Mouse (Mus musculus) limb, embryonic 12.5 days (tissue): Measurements from ENCODE around the gene Glrp1. TPM values are rescaled to one million over a fixed set of nuclear protein-coding genes. Genes with fewer than 3 reads are reported as not detected.

Experiments
- ATAC-seq: fragments of 200-750 bp; cut with Nextera tagmentation; 2 replicates; pipeline ENCODE4 v1.8.0; 2017; ENCODE audit warnings: low read depth, moderate TSS enrichment; ENCODE audit not compliant: insufficient number of reproducible peaks, insufficient read depth, low FRiP score, low TSS enrichment
- H3K27ac ChIP-seq: fragments of 300-500 bp; sonication (generic); 2 replicates; pipeline ENCODE4 v1.5.1; 2016; ENCODE audit warnings: mild to moderate bottlenecking, moderate library complexity
- H3K27me3 ChIP-seq: fragments of 300-500 bp; sonication (generic); 2 replicates; pipeline ENCODE4 v1.6.1; 2016; ENCODE audit warnings: mild to moderate bottlenecking, moderate library complexity
- H3K36me3 ChIP-seq: fragments of 300-500 bp; sonication (generic); 2 replicates; pipeline ENCODE4 v1.6.1; 2016; ENCODE audit warnings: mild to moderate bottlenecking, moderate library complexity
- H3K4me1 ChIP-seq: fragments of 300-500 bp; sonication (generic); replicated peaks from 2 replicates; pipeline ENCODE4 v1.6.1; 2016
- H3K4me2 ChIP-seq: fragments of 300-500 bp; sonication (generic); 2 replicates; pipeline ENCODE4 v1.6.1; 2016; ENCODE audit warnings: mild to moderate bottlenecking, moderate library complexity
- H3K4me3 ChIP-seq: fragments of 300-500 bp; sonication (generic); replicated peaks from 2 replicates; pipeline ENCODE4 v1.5.1; 2016; ENCODE audit warnings: mild to moderate bottlenecking
- H3K9ac ChIP-seq: fragments of 300-500 bp; sonication (generic); replicated peaks from 2 replicates; pipeline ENCODE4 v1.6.1; 2016; ENCODE audit warnings: mild to moderate bottlenecking, moderate library complexity
- H3K9me3 ChIP-seq: fragments of 300-500 bp; sonication (generic); 2 replicates; pipeline ENCODE4 v1.6.1; 2016; ENCODE audit warnings: mild to moderate bottlenecking, moderate library complexity
- WGBS: fragments of 180-500 bp; shearing (Covaris S2); methylation state at CpG from one replicate; pipeline ENCODE4 v1.1.7; 2016; 5-methylcytosine and 5-hydroxymethylcytosine counted together
- polyA plus RNA-seq: library from polyadenylated mRNA; unstranded; fragments of >200 nt; fragmentation: Nextera tagmentation; extraction: Ambion mirVana; gene quantifications from 2 replicates; pipeline ENCODE4 v1.2.1, GENCODE M21; 2016

Gene Glrp1
- polyA plus RNA-seq, 1 experiment from 2014 or later: not detected

DNA sequence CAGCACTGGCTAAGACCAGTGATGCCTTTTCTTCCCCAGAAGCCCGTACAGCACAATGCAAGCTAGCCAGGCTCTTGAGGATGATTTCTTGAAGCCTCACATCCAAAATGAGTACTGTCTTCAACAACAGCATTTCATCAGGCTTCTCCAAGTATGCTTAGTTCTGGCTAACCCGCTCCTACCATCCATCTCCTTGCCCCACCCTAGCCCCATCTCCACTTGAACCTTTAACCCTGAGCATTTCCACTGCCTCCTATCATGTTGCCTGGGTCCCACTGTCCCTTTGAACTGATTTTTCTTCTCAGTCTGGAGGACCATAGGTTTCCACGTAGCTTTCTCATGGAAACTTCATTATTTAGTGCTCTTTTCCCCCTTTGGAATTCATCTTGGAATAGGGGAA is 17.5 kb downstream of the Glrp1 start:
- no peak for ATAC-seq
- no peak overlapping the region for H3K4me2 ChIP-seq
- 84% methylated on average over 3 of the region's 3 CpGs for WGBS
- H3K9me3 ChIP-seq: no peaks in the 10 kb centered on the region
- H3K27me3 ChIP-seq: no peaks in the 10 kb centered on the region; the same call in 1 of the 2 replicates
- peak overlapping the region; percentile 68; the same call in 1 of the 2 replicates for H3K27ac ChIP-seq
- no peak overlapping the region for H3K4me3 ChIP-seq
- H3K4me1 ChIP-seq: peaks cover 38% of the 10 kb centered on the region
- H3K9ac ChIP-seq: no peak overlapping the region
- H3K36me3 ChIP-seq: no peaks in the 10 kb centered on the region

- peak overlapping the region; percentile 21; the same call in 1 of the 2 replicates for H3K4me2 ChIP-seq
- no peaks in the 10 kb centered on the region for H3K36me3 ChIP-seq
Observed at GRCm38 (mm10) chr1:88491617-88492378, 18.1 kb downstream of the Glrp1 start.

GRCm38 (mm10) chr1:88490164-88490563 is 19.7 kb downstream of the Glrp1 start:
- Histone ChIP-seq H3K9ac (no peak overlapping the region), H3K4me2 (no peak overlapping the region), H3K4me3 (no peak overlapping the region), H3K9me3 (no peaks in the 10 kb centered on the region), H3K4me1 (peaks cover 46% of the 10 kb centered on the region), H3K36me3 (no peaks in the 10 kb centered on the region), H3K27me3 (no peaks in the 10 kb centered on the region), H3K27ac (no peak overlapping the region)
- 77% methylated on average over 10 of the region's 10 CpGs for WGBS
- ATAC-seq: 0 out of 2 replicates have a peak, but pooled peaks have one; percentile 9

More at GRCm38 (mm10) chr1:88491617-88492378, 18.1 kb downstream of the Glrp1 start:
- H3K9ac ChIP-seq: no peak overlapping the region
- peaks cover 38% of the 10 kb centered on the region for H3K4me1 ChIP-seq
- H3K9me3 ChIP-seq: no peaks in the 10 kb centered on the region
- 40% methylated on average over 17 of the region's 17 CpGs for WGBS
- H3K27me3 ChIP-seq: no peaks in the 10 kb centered on the region; the same call in 1 of the 2 replicates
- H3K27ac ChIP-seq: peak overlapping the region; percentile 68
- no peak overlapping the region for H3K4me3 ChIP-seq
- ATAC-seq: no peak

GRCm38 (mm10) chr1:88488957-88489356 is 20.9 kb downstream of the Glrp1 start:
- Histone ChIP-seq H3K27ac (no peak overlapping the region; the same call in 1 of the 2 replicates), H3K27me3 (no peaks in the 10 kb centered on the region), H3K36me3 (no peaks in the 10 kb centered on the region), H3K4me1 (peaks cover 46% of the 10 kb centered on the region), H3K9ac (no peak overlapping the region), H3K4me2 (no peak overlapping the region), H3K4me3 (no peak overlapping the region), H3K9me3 (no peaks in the 10 kb centered on the region)
- no peak for ATAC-seq
- WGBS: 72% methylated on average over 4 of the region's 4 CpGs

DNA sequence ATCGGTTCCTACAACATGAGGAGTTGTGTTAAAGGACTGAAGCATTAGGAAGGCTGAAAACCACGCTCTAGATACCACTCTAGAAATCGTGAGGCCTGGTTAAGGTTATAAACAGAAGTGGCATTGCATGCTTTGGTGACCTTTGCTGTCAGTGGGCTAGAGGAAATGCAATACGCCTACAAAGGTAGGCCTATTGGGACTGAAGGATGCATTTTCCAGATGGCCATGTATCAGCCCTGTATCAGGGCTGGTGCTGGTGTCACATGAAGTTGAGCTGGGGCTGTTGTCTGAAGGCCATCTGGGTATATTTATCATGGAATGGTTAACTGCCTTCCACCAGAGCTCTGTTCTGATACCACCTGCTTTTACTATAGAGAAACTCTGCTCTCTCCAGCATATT is 23.5 kb downstream of the Glrp1 start:
- Histone ChIP-seq H3K4me2 (no peak overlapping the region), H3K27me3 (0 out of 2 replicates have a peak, but pooled peaks cover 3% of the 10 kb centered on the region), H3K4me1 (peaks cover 32% of the 10 kb centered on the region), H3K9me3 (no peaks in the 10 kb centered on the region), H3K4me3 (no peak overlapping the region), H3K27ac (peak overlapping the region; percentile 75), H3K9ac (no peak overlapping the region), H3K36me3 (no peaks in the 10 kb centered on the region)
- 41% methylated on average over 4 of the region's 4 CpGs for WGBS
- ATAC-seq: 0 out of 2 replicates have a peak, but pooled peaks have one; percentile 33

DNA sequence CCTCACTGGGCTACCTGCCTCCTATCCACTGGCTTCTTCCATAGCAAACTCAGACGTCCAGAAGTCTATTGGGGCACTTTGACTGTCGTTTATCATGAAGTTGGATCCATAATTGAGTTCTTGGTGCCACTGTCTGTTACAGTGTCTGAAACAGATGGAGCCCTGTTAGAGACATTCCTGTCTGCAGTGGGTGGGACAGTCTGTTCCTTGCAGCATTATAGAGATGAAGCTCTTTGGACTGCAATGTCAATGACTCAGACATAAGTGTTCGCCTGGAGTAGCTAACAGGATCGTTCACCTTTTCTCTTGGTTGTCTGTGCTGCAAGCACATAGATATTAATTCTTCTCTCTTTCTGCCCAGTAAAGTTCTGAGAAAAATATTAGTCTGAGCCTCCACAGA is 25.8 kb downstream of the Glrp1 start:
- Histone ChIP-seq H3K9me3 (no peaks in the 10 kb centered on the region), H3K36me3 (no peaks in the 10 kb centered on the region), H3K4me3 (no peak overlapping the region), H3K9ac (no peak overlapping the region), H3K4me1 (peaks cover 20% of the 10 kb centered on the region), H3K4me2 (no peak overlapping the region), H3K27me3 (0 out of 2 replicates have a peak, but pooled peaks cover 3% of the 10 kb centered on the region), H3K27ac (no peak overlapping the region)
- 77% methylated on average over 4 of the region's 4 CpGs for WGBS
- ATAC-seq: no peak

DNA sequence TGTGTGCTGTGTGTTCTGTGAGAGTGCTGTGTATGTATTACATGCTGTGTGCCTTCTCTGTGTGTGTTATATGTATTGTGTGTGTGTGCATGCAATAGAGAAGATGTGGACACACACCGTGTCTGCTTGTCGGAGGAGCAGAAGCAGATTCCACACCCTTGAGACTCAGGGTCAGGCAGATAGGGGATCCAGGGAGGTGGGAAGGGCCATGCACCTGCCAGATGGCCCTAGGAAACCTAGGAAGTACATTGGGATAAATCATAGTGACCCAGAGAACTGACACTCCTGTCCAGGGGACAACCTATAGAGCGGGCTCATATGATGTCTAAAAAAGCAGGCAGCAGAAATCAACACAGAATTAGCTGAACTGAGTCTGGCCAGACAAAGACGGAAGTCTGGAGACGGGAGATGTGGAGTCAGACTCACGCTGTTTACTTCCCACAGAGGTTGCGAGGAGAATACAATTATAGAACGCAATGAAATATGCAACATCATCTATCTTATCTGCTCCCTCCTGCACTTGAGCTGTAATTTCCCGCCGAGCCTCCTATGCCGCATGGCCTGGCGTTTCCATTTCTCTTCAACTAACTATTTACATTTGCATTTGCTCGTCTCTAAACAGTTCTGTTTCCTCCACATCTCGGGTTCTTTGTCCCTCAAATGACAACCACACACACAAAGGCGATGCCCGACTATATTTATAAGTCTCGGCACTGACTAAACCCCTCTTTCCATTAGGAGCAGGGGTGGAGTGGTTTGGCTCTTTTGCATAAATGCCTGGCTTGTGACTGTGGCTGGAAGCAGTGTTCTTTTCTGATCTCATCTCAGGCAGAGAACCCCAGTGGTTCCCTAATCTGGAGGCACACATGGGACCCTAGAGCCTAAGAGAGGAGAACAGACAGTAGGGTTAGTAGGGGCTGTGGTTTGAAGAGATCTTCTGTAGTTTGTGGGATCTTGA is 27.4 kb downstream of the Glrp1 start:
- peaks cover 17% of the 10 kb centered on the region for H3K4me1 ChIP-seq
- WGBS: 86% methylated on average over 17 of the region's 17 CpGs
- no peak overlapping the region for H3K4me3 ChIP-seq
- no peak overlapping the region for H3K27ac ChIP-seq
- 0 out of 2 replicates have a peak, but pooled peaks cover 3% of the 10 kb centered on the region for H3K27me3 ChIP-seq
- H3K4me2 ChIP-seq: no peak overlapping the region
- no peaks in the 10 kb centered on the region for H3K36me3 ChIP-seq
- H3K9me3 ChIP-seq: no peaks in the 10 kb centered on the region
- no peak for ATAC-seq
- no peak overlapping the region for H3K9ac ChIP-seq

DNA sequence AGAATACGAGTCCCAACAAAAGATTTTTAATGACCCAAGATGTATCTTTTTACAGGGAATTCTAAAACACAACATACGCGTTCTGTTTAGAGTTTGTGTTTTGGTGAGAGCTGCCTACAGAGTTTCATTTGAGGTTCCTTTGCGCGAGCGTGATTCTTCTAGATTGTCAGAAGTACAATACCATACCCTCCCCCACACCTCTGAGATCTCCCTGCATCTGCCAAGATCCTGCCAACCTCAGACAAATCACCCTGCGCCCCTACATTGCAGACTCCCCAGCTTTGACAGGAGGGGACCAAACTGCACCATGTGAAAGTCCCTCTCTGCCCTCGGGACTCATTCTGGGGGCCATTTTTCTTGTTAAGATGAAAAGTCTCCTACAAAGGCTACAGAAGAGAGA is 29.3 kb downstream of the Glrp1 start:
- H3K9ac ChIP-seq: no peak overlapping the region
- H3K4me2 ChIP-seq: no peak overlapping the region
- no peak overlapping the region for H3K27ac ChIP-seq
- WGBS: 82% methylated on average over 8 of the region's 8 CpGs
- no peak for ATAC-seq
- H3K36me3 ChIP-seq: no peaks in the 10 kb centered on the region
- H3K4me1 ChIP-seq: peaks cover 17% of the 10 kb centered on the region
- H3K27me3 ChIP-seq: 0 out of 2 replicates have a peak, but pooled peaks cover 3% of the 10 kb centered on the region
- no peaks in the 10 kb centered on the region for H3K9me3 ChIP-seq
- no peak overlapping the region for H3K4me3 ChIP-seq

- no peaks in the 10 kb centered on the region for H3K36me3 ChIP-seq
Observed at GRCm38 (mm10) chr1:88478205-88478604, 31.7 kb downstream of the Glrp1 start.

GRCm38 (mm10) chr1:88476554-88477085 is 33.2 kb downstream of the Glrp1 start:
- ATAC-seq: no peak

More at GRCm38 (mm10) chr1:88478205-88478604, 31.7 kb downstream of the Glrp1 start:
- Histone ChIP-seq H3K4me2 (no peak overlapping the region), H3K4me1 (peaks cover 35% of the 10 kb centered on the region), H3K9ac (no peak overlapping the region), H3K27ac (peak overlapping the region; percentile 42; the same call in 1 of the 2 replicates), H3K27me3 (0 out of 2 replicates have a peak, but pooled peaks cover 3% of the 10 kb centered on the region), H3K4me3 (no peak overlapping the region), H3K9me3 (no peaks in the 10 kb centered on the region)
- 41% methylated on average over 2 of the region's 2 CpGs for WGBS
- ATAC-seq: no peak

More at GRCm38 (mm10) chr1:88476554-88477085, 33.2 kb downstream of the Glrp1 start:
- H3K36me3 ChIP-seq: no peaks in the 10 kb centered on the region
- peaks cover 35% of the 10 kb centered on the region for H3K4me1 ChIP-seq
- no peak overlapping the region for H3K4me3 ChIP-seq
- no peaks in the 10 kb centered on the region for H3K27me3 ChIP-seq
- H3K9me3 ChIP-seq: no peaks in the 10 kb centered on the region
- WGBS: 93% methylated on average over 20 of the region's 20 CpGs
- no peak overlapping the region for H3K9ac ChIP-seq
- H3K27ac ChIP-seq: no peak overlapping the region
- no peak overlapping the region for H3K4me2 ChIP-seq
